Mouse (Mus musculus) megakaryocyte, adult 5-6 weeks (primary cell): ENCODE results near the gene Coro1c. TPM values are rescaled to one million over a fixed set of nuclear protein-coding genes. Genes with fewer than 3 reads are reported as not detected.

Experiments
- ATAC-seq: 2 replicates; pipeline ENCODE4 v1.8.0; 2016; ENCODE audit warnings: mild to moderate bottlenecking, inconsistent platforms; ENCODE audit not compliant: poor library complexity, severe bottlenecking
- total RNA-seq, 2 experiments: library from RNA; stranded (forward) in 1 of 2; stranded (reverse) in 1 of 2; fragments of 153-499, 151-499 nt in 1 of 2; fragments of 221-1000, 200-1000 nt in 1 of 2; gene quantifications; 2 replicates each; pipeline versions ENCODE4 v1.2.3 to v1.2.4; 2015 to 2017

The Coro1c gene
- total RNA-seq, 2 experiments from 2014 or later = 93.2 to 145 TPM

GRCm38 (mm10) chr5:113888186-113888795, 20.3 kb downstream of the Coro1c start:
- no peak for ATAC-seq

- no peak for ATAC-seq
Observed at GRCm38 (mm10) chr5:113887132-113887531, 21.4 kb downstream of the Coro1c start.

GRCm38 (mm10) chr5:113885623-113886022, 22.9 kb downstream of the Coro1c start:
- no peak for ATAC-seq

- no peak for ATAC-seq
Observed at GRCm38 (mm10) chr5:113884750-113885149, 23.8 kb downstream of the Coro1c start.

GRCm38 (mm10) chr5:113883384-113883771, 25.2 kb downstream of the Coro1c start:
- ATAC-seq = no peak

GRCm38 (mm10) chr5:113882566-113883383, 25.8 kb downstream of the Coro1c start:
- ATAC-seq = no peak

GRCm38 (mm10) chr5:113881136-113881535, 27.4 kb downstream of the Coro1c start:
- no peak for ATAC-seq

GRCm38 (mm10) chr5:113878943-113879617, 29.5 kb downstream of the Coro1c start:
- ATAC-seq = no peak

GRCm38 (mm10) chr5:113877565-113877964, 31.0 kb downstream of the Coro1c start:
- no peak for ATAC-seq

GRCm38 (mm10) chr5:113876176-113876575, 32.4 kb downstream of the Coro1c start:
- no peak for ATAC-seq

- no peak for ATAC-seq
Observed at GRCm38 (mm10) chr5:113875625-113876024, 32.9 kb downstream of the Coro1c start.

GRCm38 (mm10) chr5:113874063-113875024, 34.2 kb downstream of the Coro1c start:
- no peak for ATAC-seq

GRCm38 (mm10) chr5:113872936-113873912, 35.3 kb downstream of the Coro1c start:
- peak; percentile 56 for ATAC-seq

- peak; percentile 79 for ATAC-seq
Observed at GRCm38 (mm10) chr5:113871903-113872548, 36.5 kb downstream of the Coro1c start.

GRCm38 (mm10) chr5:113870393-113871040, 38.0 kb downstream of the Coro1c start:
- ATAC-seq = no peak

- ATAC-seq = peak; percentile 34
Observed at GRCm38 (mm10) chr5:113869132-113869531, 39.4 kb downstream of the Coro1c start.

- ATAC-seq = no peak
Observed at GRCm38 (mm10) chr5:113864992-113865391, 43.6 kb downstream of the Coro1c start.

GRCm38 (mm10) chr5:113863994-113864393, 44.6 kb downstream of the Coro1c start:
- no peak for ATAC-seq
